Mouse (Mus musculus): ENCODE measurements around the gene Bnipl.

Bnipl gene

DNA sequence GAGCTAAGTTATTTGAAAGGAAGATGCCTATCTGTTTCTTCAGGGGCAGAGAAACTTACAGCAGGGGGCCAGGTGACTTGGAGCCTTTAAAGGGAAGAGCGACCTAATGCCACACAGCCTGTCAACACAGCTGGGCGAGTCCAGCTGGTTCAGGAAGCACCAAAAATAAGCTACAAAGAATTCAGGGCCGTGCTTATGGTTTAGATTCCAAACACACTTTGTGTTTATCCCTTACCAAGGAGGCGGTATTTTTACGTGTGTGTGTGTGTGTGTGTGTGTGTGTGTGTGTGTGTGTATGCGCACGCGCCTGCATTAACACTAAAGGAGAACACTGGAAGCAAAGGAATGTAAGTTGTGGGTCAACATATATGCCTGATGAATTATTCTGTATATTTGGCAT is 29.8 kb upstream of the Bnipl start:
- peak; percentile 43 for DNase-seq (ENCODE audit: low read depth, low spot score)

DNA sequence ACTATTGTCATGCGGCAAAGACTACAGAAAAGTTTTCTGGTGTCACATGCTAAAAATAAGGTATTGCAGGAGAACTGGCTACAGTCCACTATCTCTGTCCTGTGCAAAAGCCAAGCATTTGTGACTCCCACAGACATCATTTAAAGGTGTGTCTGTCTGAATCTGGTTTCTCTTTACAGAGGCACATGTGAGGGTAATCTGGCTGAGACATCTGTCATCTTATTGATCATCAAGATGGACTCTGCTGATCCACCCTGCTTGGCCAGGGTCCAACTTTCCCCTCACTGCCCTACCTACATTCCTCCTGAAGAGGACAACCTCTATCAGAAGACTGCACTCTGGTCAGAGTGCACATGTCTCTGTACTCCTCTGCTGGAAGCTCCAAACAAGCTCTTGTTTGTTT is 26.2 kb upstream of the Bnipl start:
- peak; percentile 65 for DNase-seq (ENCODE audit: low read depth, low spot score)

DNA sequence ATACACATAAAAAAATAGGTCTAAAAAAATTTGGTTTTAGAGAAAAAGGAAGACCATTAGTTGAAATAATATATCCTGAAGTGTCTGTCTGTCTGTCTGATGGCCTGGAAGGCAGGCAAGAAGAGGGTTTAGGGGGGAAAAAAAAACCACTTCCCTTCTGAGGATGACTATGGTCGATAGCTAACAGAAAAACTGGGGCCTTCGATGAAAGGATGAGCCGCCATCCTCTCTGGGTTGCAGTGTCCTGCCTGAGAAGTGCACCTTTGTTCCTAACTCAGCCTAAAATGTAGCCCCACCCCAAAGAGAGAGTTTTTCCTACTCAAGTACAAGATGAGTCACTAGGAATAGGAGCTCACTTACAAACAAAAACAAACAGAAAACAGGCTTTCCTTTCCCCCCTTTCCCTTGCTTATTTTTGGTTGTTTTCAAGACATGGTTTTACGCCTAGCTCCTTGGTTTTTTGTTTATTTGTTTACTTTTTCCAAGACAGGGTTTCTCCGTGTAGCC is 25.5 kb upstream of the Bnipl start:
- DNase-seq (ENCODE audit: low read depth, low spot score), result no peak

DNA sequence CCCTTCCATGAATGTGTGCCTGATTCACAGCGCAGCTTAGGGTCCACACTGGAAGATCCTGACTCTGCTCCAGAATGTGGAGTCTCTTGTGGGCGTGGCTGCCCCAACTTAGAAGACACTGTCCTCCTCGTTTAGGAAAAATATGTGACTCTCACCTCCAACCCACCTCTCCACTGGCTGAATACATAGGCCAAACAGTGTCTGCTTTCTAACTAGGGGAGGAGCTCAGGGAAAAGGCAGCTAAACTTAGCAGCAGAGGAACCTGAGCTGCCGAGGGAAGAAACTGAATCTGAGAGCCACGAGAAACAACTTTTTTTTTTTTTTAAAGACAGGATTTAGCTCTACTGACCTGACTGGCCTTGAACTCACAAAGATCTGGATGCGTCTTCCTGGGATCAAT is 24.2 kb upstream of the Bnipl start:
- peak; percentile 86 for DNase-seq (ENCODE audit: low read depth, low spot score)

DNA sequence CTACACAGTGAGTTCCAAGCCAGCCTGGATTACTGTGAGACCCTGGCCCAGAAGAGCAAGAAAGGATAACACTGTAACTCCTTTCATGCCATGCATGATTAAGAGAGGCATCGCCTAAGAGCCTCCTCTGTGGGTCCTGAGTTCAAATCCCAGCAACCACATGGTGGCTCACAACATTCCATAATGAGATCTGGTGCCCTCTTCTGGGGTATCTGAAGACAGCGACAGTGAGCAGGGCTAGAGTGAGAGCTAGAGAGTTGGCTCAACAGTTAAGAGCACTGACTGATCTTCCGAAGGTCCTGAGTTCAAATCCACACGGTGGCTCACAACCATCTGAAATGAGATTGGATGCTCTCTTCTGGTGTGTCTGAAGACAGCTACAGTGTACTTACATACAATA is 23.5 kb upstream of the Bnipl start:
- DNase-seq (ENCODE audit: low read depth, low spot score), result no peak

DNA sequence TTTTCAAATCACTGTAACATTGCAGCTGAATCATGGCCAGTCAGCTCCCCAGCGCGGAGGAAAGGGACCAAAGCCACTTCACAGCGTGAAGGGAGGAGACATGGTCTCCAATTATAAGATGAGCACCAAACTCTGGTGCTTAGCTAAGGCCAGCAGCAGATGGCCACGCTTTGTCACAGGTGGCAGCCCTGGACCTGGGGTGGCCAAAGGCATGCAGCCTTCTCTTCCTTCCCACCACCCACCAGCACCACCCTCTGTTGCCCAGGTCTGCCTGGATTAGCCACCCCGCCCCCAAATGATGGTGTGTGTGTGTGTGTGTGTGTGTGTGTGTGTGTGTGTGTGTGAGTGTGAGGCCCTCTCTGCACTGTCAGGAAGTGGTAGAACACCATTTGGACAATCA is 22.5 kb upstream of the Bnipl start:
- DNase-seq (ENCODE audit: low read depth, low spot score), result no peak

DNA sequence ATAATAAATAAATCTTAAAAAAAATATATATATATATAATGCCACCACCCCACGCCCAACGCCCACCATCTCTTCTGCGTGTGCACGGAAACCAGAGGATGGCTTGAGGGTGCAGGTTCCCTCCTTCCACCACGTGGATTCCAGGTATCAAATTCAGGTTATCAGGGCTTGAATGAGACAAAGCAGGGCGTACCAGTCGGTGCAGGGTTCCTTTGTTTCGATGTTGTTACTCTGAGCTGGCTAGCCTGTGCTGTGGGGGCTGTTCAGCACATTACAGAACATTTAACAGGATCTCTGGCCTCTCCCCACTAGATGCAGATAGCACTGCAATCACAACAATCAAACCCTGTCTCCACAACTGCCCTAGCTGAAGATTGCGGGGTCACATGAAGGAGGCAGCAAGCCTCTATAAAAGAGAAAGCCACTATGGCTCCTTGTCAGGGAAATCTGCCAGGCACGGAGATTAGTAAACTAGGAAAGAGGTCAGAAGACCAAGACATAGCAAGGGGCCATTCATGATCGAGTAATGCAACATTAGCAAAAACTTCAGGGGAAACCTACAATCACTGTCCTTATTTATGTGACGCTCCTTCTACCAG is 19.9 kb upstream of the Bnipl start:
- DNase-seq (ENCODE audit: low read depth, low spot score), result no peak

DNA sequence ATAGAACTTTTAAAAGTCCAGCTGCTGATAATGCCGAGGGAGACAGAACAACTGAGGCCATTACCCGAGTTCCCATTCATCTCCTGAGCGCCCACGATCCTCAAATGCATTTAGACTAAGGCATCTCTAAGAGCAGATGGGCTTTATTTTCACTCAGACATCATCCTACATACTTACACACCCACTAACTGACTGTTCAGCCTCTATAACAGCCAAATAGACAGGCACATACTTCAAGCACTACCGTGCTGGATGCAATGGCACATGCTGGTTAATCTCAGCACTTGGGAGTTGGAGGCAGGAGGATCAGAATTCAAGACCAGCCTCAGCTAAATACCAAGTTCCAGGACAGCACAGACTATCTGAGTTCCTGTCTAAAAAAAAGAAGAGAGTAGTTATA is 18.8 kb upstream of the Bnipl start:
- no peak for DNase-seq (ENCODE audit: low read depth, low spot score)

DNA sequence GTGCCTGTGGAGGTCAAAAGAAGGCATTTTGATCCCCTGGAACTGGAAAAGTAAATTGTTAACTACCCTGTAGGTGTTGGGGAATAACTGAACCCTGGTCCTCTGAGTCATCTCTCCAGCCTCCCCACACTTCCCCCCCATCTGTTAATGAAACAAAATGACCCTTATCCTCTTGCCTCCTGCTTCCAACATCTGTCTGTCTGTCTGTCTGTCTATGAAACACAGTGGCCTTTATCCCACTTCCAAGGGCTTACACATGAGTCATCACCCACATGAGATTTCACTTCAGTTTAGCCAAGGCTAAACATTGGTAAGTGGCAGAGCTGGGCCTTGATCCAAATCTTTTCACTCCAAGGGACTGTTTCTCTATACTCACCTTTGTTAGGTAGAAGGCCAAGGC is 16.9 kb upstream of the Bnipl start:
- DNase-seq (ENCODE audit: low read depth, low spot score), result no peak

DNA sequence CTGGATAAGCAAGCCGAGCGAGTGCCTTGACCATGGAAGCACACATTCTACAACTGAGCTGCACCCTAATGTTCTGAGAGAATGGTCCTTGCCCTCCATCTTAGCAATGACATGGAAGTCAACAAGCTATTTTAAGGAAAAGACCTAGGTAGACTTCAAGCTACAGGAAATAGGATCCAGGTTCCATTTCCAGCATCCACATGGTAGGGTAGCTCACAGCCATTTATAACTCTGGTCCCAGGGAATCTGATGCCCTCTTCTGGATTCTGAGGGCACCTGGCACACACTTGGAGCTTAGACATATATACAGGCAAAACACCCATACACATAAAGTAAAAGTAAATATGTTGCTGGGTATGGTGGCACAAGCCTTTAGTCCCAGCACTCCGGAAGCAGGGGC is 15.1 kb upstream of the Bnipl start:
- peak; percentile 77 for DNase-seq (ENCODE audit: low read depth, low spot score)

DNA sequence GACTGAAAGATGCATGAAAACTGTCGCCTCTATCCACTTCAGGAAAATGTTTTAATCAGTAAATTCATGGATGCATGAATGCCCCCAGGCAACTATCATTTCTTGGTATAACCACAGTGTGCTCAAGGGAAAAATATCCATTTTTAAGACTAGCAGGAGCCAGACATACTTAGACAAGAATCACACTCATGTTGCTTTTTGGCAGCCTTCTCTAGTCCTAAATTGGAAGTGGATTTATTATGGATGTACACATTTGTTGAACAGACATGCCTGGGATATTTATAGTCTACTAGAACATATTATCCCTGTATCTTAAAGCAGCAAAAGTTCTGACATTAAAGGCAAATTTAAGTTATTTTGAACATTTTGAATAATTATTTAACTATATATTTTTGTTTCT is 13.7 kb upstream of the Bnipl start:
- no peak for DNase-seq (ENCODE audit: low read depth, low spot score)

DNA sequence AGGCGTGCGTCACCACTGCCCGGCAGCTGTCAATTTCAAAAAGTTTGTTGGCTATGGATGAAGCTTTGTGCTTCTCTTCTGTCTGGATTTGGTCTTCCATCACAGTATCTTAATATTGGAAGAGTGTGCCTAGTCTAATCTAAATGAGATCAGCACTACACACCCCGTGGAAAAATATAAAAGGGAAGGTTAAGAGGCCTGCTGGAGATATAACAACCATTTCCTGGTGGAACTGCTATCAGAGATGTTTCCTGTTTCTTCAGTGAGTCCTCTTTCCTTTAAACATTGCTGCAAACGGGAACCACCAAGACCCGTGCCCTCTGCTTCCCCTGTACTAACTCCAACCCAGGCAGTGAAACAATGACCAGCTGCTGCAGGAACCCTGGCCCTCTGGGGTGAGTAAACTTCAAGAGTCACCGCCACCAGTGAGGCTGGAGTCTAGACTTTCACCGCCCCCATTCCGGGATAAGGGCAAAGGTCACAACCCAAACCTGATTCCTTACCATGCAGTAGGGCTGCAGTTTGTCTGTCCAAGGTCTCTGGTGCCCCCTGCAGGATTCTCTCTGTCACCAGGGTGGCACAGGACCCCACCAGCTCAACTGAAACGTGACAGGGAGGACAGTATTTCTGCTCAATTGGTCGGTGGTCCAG is 12.2 kb upstream of the Bnipl start:
- DNase-seq (ENCODE audit: low read depth, low spot score), result peak; percentile 80

DNA sequence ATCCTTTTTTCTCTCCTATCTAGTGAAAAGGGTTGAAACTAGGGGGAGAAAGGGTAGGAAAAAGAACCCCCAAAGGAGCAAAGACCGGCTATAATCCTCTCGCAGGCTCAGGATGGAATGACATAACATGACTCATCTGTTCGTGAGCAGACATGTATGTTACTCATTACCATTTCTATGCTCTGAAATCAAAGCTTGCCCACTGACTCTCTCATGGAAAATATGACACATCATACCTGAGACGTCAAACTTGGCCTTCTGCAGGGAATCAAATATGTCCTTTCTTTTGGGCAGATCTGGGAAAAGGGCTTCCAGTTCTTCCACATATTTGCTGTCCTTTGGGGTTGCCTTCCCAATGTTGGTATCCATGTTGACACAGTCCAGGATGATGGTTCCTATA is 11.0 kb upstream of the Bnipl start:
- no peak for DNase-seq (ENCODE audit: low read depth, low spot score)

DNA sequence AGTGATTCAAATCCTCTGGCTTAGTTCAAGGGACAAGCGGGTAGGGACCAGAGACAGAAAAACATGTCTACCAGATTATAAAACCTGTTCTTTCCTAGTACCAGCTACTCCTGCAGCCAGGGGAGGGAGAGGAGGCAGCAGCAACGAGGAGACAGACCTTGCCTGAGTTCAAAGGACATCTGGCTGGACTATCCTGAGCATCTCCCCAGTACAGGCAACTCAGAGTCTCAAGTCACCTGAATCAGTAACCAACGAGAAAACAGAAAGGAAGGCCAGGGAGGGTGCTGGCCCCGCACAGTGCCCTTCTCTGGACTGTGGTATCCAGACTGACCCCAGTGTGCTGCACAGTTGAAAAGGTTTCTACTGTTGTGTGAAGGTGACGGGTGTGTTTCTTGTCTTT is 5.9 kb upstream of the Bnipl start:
- DNase-seq (ENCODE audit: low read depth, low spot score), result no peak

DNA sequence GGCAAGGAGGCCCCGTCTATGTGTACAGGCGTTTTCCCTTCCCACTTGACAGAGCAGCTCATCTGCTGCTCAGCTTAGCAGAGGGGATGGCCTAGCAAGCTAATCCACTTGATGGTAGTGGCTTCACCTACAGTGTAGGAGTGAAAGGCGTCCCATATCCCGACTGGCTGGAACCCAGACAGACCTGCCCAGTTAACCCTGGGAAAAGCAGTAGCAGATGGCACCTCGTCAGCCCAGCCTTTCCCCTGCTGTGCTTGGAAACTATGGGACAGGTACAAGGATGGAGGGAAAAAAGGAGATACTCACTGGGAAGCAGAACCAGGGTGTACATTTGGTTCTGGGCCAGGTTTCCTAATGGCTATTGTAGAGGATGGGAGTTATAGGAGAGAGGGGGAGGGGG is 632 bp downstream of the Bnipl start:
- DNase-seq (ENCODE audit: low read depth, low spot score), result no peak

DNA sequence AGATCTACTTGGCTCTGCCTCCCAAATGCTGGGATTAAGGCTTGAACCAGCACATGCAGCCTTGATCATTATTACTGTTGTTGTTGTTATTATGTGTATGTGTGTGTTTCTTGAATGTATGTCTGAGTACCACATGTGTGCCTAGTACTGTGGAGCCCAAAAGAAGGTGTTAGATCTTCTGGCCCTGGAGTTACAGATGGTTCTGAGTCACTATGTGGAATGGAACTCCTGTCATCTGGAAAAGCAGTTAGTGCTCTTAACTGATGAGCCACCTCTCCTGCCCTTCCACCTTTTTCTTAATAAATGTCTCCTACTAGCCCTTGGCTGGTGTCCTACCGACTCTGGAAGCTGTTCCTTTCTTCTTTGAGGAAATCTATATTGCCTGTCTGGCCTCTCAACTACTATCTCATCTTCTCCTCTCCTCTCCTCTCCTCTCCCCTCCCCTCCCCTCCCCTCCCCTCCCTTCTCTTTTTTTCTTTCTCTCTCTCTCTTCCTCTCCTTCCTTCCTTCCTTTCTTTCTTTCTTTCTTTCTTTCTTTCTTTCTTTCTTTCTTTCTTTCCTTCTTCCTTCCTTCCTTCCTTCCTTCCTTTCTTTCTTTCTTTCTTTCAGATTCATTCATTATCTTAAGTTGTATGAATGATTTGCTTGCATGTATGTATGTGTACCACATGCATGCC is 3.2 kb downstream of the Bnipl start:
- no peak for DNase-seq (ENCODE audit: low read depth, low spot score)

DNA sequence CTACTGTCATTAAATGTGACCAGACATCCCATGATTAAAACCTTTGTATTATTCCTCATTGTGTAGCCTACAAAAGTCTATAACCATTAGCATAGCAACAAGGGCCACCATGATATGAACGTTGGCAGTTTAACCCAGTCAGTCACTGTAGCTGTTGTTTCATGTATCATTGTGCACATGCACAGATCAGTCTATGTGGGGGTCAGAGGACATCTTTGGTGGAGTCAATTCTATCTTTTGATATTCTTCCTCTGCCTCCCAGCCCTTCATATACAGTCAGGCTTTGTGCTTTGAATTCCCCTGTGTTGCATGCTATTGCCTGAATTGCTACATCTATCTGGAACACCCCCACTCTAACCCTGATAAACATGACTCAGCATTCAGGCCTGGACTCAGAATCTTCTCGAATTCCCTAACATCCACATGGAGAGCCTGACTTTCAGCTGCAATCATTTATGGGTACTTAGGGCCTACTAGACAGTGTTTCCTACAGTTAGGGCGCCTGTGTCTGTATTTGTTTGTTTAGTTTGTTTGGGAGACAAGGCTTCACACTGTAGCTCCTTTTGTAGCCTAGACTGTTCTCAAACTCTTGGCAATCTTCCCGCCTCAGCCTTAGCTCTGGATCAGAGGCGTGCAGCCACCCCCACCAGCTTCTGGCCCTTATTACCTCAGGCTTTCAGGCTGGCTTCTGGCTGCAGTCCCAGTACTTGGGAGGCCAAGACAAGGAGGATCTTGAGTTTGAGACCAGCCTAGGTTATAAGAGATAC is 4.3 kb downstream of the Bnipl start:
- DNase-seq (ENCODE audit: low read depth, low spot score), result no peak

DNA sequence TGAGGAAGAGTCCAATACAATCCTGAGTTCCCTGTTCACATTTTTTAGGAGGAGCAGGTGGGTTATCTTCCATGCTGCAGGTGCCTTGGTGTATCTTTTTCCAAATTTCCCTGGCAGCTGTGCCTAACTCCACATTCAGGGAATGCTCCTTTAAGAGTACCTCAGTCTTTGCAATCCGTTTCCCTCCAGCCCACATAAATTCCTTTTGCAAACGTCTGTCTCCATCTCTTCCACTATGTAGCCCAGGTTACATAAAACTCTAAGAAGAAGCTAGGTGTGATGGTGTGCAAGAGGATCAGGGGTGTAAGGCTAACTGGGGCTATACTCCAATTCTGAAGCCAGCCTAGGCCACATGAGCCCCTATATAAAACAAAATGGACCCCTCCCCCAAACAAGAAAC is 7.9 kb downstream of the Bnipl start:
- no peak for DNase-seq (ENCODE audit: low read depth, low spot score)

DNA sequence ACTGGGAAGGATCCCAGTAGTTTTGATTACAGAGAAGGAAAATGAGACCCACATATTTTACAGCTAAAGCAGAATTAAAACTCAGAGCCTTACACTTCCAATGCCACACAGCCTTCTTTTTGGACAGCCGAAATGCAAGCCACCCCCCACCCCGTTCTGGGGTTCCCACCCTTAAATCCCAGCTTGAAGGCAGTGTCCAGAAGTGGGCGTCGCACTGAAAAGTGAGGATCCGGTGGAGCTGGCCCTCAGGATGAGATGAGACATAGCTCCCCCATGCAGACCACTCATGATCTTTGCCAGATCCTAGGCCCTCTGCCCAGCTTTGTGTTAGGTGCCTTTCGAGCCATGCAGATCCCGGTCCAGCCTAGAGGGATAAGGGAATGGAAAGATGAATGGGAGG is 9.5 kb downstream of the Bnipl start, which contains the start of gene Gm128:
Gm128 (minus strand) TSS at position 101 of the 400 bp plus-strand sequence.
- no peak for DNase-seq (ENCODE audit: low read depth, low spot score)

DNA sequence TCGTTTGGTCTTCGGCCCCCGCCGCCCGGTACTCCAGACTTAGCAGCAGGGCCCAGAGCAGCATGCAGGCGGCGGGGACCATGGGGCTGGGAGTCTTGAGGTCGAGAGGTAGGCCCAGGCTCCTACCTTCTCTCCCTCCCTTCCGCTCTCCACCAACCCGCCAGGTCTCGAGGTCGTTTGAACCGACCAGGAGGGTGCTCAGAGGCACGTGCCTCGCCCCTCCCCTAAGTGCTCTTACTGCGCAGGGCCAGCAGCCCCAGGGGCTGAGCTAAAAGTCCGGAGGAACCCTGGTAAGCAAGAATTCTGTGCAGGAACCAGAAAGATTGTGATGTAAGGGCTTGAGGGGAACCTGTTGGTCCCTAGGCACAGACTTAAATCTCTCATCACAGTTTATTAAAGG is 10.1 kb downstream of the Bnipl start:
- DNase-seq (ENCODE audit: low read depth, low spot score), result no peak

DNA sequence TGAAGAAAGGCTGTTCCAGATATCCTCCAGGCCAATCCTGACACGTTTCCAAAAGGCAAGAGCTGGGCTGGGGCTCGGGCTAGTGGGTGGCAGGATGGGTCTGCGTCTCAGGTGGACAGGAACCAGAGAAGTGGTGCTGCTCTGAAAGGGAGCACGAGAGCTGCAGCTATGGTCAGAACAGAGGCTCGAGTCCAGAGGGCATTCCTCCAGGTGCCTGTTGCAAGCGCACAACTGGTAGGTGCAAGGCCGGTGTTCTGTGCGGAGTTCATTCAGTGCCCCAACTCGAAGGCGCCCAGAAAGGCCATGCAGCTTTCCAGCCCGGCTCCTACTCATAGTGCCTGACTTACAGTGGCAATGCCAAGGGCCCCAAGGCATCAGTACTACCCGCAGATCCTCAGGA is 11.0 kb downstream of the Bnipl start:
- DNase-seq (ENCODE audit: low read depth, low spot score), result no peak

DNA sequence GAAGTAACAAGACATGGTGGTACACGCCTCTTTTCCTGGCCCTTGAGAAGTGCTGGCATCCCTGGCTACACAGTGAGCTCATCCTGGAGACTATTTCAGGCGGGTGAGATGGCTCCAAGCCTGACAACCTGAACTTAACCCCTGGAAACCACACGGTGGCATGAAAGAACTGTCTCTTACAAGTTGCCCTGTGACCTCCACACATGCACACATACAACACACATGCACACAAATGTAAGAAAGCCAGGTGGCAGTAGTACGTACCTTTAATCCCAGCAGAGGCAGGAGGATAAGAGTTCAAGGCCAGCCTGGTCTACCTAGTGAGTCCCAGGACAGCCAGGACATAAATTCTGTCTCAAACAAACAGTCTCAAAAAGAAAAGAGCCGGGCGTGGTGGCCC is 12.0 kb downstream of the Bnipl start:
- no peak for DNase-seq (ENCODE audit: low read depth, low spot score)

All from skeletal muscle tissue, adult 2 months (tissue).